20 mouse cellular contexts compared by ENCODE assay signal in the genomic region with DNA sequence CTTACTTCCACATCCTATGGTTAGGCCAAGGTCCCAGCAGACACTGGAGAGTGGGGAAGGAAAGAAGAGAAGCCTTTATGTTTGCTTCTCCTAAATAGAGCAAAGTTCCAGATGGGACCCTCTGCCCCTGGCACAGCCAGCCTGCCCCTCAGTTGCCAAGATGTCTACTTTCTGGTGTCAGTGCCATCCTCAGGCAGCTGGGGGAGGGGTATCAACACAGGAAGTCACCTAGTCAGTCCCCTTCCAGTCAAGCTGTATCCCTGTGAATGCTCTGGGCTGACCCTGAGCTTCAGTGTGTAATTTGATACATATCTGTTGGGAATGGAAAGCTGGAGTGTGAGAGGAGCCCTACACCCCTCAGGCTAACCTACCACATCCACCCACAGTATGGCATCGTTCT. TPM values are rescaled to one million over a fixed set of nuclear protein-coding genes. Genes with fewer than 3 reads are reported as not detected.
DNase-seq lines count a peak whose midpoint lies in the region; ATAC-seq and TF ChIP-seq lines count a peak whose summit lies in the region.
"Had no signal": no experiment of that assay in that cellular context is flagged by ENCODE, and none has a peak within 500 bp of the region (broad histone marks: within the 10 kb centered on the region; RNA-seq: fewer than 3 reads in every experiment).

No protein-coding gene starts in this region.

- peak overlapping the region; percentile 79 for H3K4me3 ChIP-seq in gastrocnemius, adult 2 months
- peak overlapping the region; percentile 56; the same call in 1 of the 2 replicates for H3K4me3 ChIP-seq in layer of hippocampus, adult 2 months
- 0 out of 2 replicates have a peak overlapping the region, but pooled peaks have one; percentile 57 for H3K4me3 ChIP-seq in intestine, postnatal 0 days (ENCODE audit: low read depth, low read length)
- no peak overlapping the region for H3K4me3 ChIP-seq in stomach, embryonic 15.5 days (replicated peaks)
- H3K4me3 ChIP-seq: liver, embryonic 15.5 days had no signal

- H3K9me3 ChIP-seq in intestine, postnatal 0 days (ENCODE audit: control insufficient read depth) = no peaks in the 10 kb centered on the region
- H3K9me3 ChIP-seq in stomach, embryonic 15.5 days = no peaks in the 10 kb centered on the region
- H3K9me3 ChIP-seq: embryonic facial prominence, embryonic 10.5 days; heart, embryonic 12.5 days; limb, embryonic 10.5 days; liver, embryonic 15.5 days; midbrain, embryonic 15.5 days had no signal

- peak overlapping the region; percentile 96; the same call in 1 of the 2 replicates for H3K4me2 ChIP-seq in intestine, postnatal 0 days (replicated peaks; ENCODE audit: low read depth)
- 0 out of 2 replicates have a peak overlapping the region, but pooled peaks have one; percentile 88 for H3K4me2 ChIP-seq in stomach, embryonic 15.5 days

- no peak for ATAC-seq in intestine, postnatal 0 days
- ATAC-seq in stomach, embryonic 15.5 days (ENCODE audit: insufficient read depth, low FRiP score, low read depth) = no peak
- ATAC-seq: forebrain, embryonic 16.5 days; midbrain, embryonic 15.5 days had no signal

- H3K9ac ChIP-seq in intestine, postnatal 0 days (ENCODE audit: low read depth, low read length) = no peak overlapping the region
- H3K9ac ChIP-seq in stomach, embryonic 15.5 days = no peak overlapping the region
- H3K9ac ChIP-seq: heart, embryonic 12.5 days; liver, embryonic 15.5 days had no signal

- H3K36me3 ChIP-seq in intestine, postnatal 0 days (ENCODE audit: control insufficient read depth, insufficient read depth) = no peaks in the 10 kb centered on the region
- no peaks in the 10 kb centered on the region for H3K36me3 ChIP-seq in stomach, embryonic 15.5 days
- H3K36me3 ChIP-seq: embryonic facial prominence, embryonic 10.5 days; heart, embryonic 12.5 days; limb, embryonic 10.5 days; liver, embryonic 15.5 days; midbrain, embryonic 15.5 days had no signal

- no peak for DNase-seq in gastrocnemius, adult 2 months
- no peak for DNase-seq in gastrocnemius, postnatal 4 days (ENCODE audit: low spot score in 2 of 2)
- DNase-seq in layer of hippocampus, adult 2 months (ENCODE audit: low spot score in 2 of 2) = no peak
- DNase-seq in layer of hippocampus, postnatal 14 days (ENCODE audit: low spot score in 2 of 2) = no peak
- no peak for DNase-seq in retina, postnatal 1 day
- DNase-seq: kidney, adult 9 months; kidney, postnatal 25 days; liver; lung, postnatal 4 days had no signal

- 56% methylated on average over 1 of the region's 1 CpGs for WGBS in intestine, postnatal 0 days
- 35% methylated on average over 1 of the region's 1 CpGs for WGBS in stomach, embryonic 15.5 days

- intact Hi-C loops in gastrocnemius, adult 2 months (cut with DNase I) = no loop called here

- 0 out of 2 replicates have a peak, but pooled peaks cover 3% of the 10 kb centered on the region for H3K27me3 ChIP-seq in intestine, postnatal 0 days (replicated peaks; ENCODE audit: control insufficient read depth, insufficient read depth, low read length)
- H3K27me3 ChIP-seq in stomach, embryonic 15.5 days (replicated peaks) = peaks cover 62% of the 10 kb centered on the region

- peak overlapping the region; percentile 79 for H3K27ac ChIP-seq in gastrocnemius, adult 2 months
- H3K27ac ChIP-seq in layer of hippocampus, adult 2 months = peak overlapping the region; percentile 77
- no peak overlapping the region for H3K27ac ChIP-seq in intestine, postnatal 0 days (ENCODE audit: low read depth, low read length)
- no peak overlapping the region for H3K27ac ChIP-seq in stomach, embryonic 15.5 days
- H3K27ac ChIP-seq: embryonic facial prominence, embryonic 10.5 days; limb, embryonic 10.5 days; liver, embryonic 15.5 days; midbrain, embryonic 15.5 days had no signal

- no peak for TF ChIP-seq CTCF in gastrocnemius, adult 2 months (IDR thresholded peaks at IDR 0.05)
- TF ChIP-seq CTCF in layer of hippocampus, adult 2 months (conservative IDR thresholded peaks at IDR 0.05) = no peak
- TF ChIP-seq CTCF in intestine, postnatal 0 days (IDR thresholded peaks at IDR 0.05; ENCODE audit: low read depth) = no peak

- H3K4me1 ChIP-seq in intestine, postnatal 0 days (replicated peaks; ENCODE audit: control insufficient read depth, insufficient read depth, low read length) = no peaks in the 10 kb centered on the region
- H3K4me1 ChIP-seq in stomach, embryonic 15.5 days = peaks cover 20% of the 10 kb centered on the region

RNA-seq across cellular contexts. Expression of a gene that starts 1.3 kb away (rescaled TPM):
- 1 to 10 TPM; 6.5 to 8.8 TPM for total RNA-seq in gastrocnemius, adult 2 months (2021)
- 10 to 100 TPM; 35.1 to 42.0 TPM for total RNA-seq in gastrocnemius, postnatal 4 days (2021)
- 10 to 100 TPM; 14.6 to 16.6 TPM for total RNA-seq in layer of hippocampus, adult 2 months (2021)
- 10 to 100 TPM; 22.3 to 23.4 TPM for total RNA-seq in layer of hippocampus, postnatal 14 days (2021)
- 33.9 and 38.1 TPM in 2 replicates for polyA plus RNA-seq in intestine, postnatal 0 days (2015; fragmentation: Nextera tagmentation; extraction: Ambion mirVana)
- 10.1 and 13.0 TPM in 2 replicates for polyA plus RNA-seq in stomach, embryonic 15.5 days (2015; fragmentation: Nextera tagmentation; extraction: Ambion mirVana)
- total RNA-seq: megakaryocyte-erythroid progenitor cell, adult 5-6 weeks had no signal
- polyA plus RNA-seq: hindbrain, embryonic 11.5 days; limb, embryonic 10.5 days had no signal

RNA-seq across cellular contexts. Expression of a gene that starts 2.1 kb away (rescaled TPM):
- total RNA-seq in gastrocnemius, adult 2 months (2021) = 10 to 100 TPM; 14.9 to 16.9 TPM
- total RNA-seq in gastrocnemius, postnatal 4 days (2021) = 10 to 100 TPM; 41.2 to 45.9 TPM
- 100 to 1,000 TPM; 429 to 433 TPM for total RNA-seq in layer of hippocampus, adult 2 months (2021)
- 100 to 1,000 TPM; 402 to 418 TPM for total RNA-seq in layer of hippocampus, postnatal 14 days (2021)
- 49.2 and 52.3 TPM in 2 replicates for polyA plus RNA-seq in intestine, postnatal 0 days (2015; fragmentation: Nextera tagmentation; extraction: Ambion mirVana)
- 47.0 and 49.6 TPM in 2 replicates for polyA plus RNA-seq in stomach, embryonic 15.5 days (2015; fragmentation: Nextera tagmentation; extraction: Ambion mirVana)
- total RNA-seq: megakaryocyte-erythroid progenitor cell, adult 5-6 weeks had no signal

RNA-seq across cellular contexts. Expression of a gene that starts 24.9 kb away (rescaled TPM):
- total RNA-seq in gastrocnemius, adult 2 months (2021) = not detected
- 1 to 10 TPM; 6.2 TPM for total RNA-seq in gastrocnemius, postnatal 4 days (2021)
- 1 to 10 TPM; 3.0 to 4.0 TPM for total RNA-seq in layer of hippocampus, adult 2 months (2021)
- total RNA-seq in layer of hippocampus, postnatal 14 days (2021) = 10 to 100 TPM; 11.9 to 15.3 TPM
- 112 and 129 TPM in 2 replicates for polyA plus RNA-seq in intestine, postnatal 0 days (2015; fragmentation: Nextera tagmentation; extraction: Ambion mirVana)
- 37.6 and 41.7 TPM in 2 replicates for polyA plus RNA-seq in stomach, embryonic 15.5 days (2015; fragmentation: Nextera tagmentation; extraction: Ambion mirVana)

RNA-seq across cellular contexts. Expression of a gene that starts 26.1 kb away (rescaled TPM):
- not detected for total RNA-seq in gastrocnemius, adult 2 months (2021)
- total RNA-seq in gastrocnemius, postnatal 4 days (2021) = under 1 TPM in 1 of 2 experiments, not detected in 1; 0.34 TPM
- under 1 TPM in 1 of 2 experiments, not detected in 1; 0.37 TPM for total RNA-seq in layer of hippocampus, adult 2 months (2021)
- total RNA-seq in layer of hippocampus, postnatal 14 days (2021) = under 1 TPM; 0.31 to 0.81 TPM
- polyA plus RNA-seq in intestine, postnatal 0 days (2015; fragmentation: Nextera tagmentation; extraction: Ambion mirVana) = 0.26 and 0.27 TPM in 2 replicates
- 0.17 and 0.30 TPM in 2 replicates for polyA plus RNA-seq in stomach, embryonic 15.5 days (2015; fragmentation: Nextera tagmentation; extraction: Ambion mirVana)
- total RNA-seq: adrenal gland, postnatal 25 days had no signal
- polyA plus RNA-seq: embryonic facial prominence, embryonic 10.5 days; forebrain, embryonic 16.5 days; heart, embryonic 12.5 days; limb, embryonic 10.5 days had no signal

RNA-seq across cellular contexts. Expression of a gene that starts 31.5 kb away (rescaled TPM):
- total RNA-seq in gastrocnemius, adult 2 months (2021) = 10 to 100 TPM; 15.1 to 15.3 TPM
- total RNA-seq in gastrocnemius, postnatal 4 days (2021) = 10 to 100 TPM; 12.7 to 13.8 TPM
- 100 to 1,000 TPM; 159 to 167 TPM for total RNA-seq in layer of hippocampus, adult 2 months (2021)
- total RNA-seq in layer of hippocampus, postnatal 14 days (2021) = 100 to 1,000 TPM; 140 to 141 TPM
- polyA plus RNA-seq in intestine, postnatal 0 days (2015; fragmentation: Nextera tagmentation; extraction: Ambion mirVana) = 1.1 and 1.3 TPM in 2 replicates
- 3.9 and 4.8 TPM in 2 replicates for polyA plus RNA-seq in stomach, embryonic 15.5 days (2015; fragmentation: Nextera tagmentation; extraction: Ambion mirVana)

Comparison
In these comparisons a context has a peak if more than half of its experiments do, and no peak if none do; other contexts are left out.
1. RNA of a gene that starts 24.9 kb away (total RNA-seq): 11.9 to 15.3 TPM in layer of hippocampus, postnatal 14 days, 6.2 TPM in gastrocnemius, postnatal 4 days and 3.0 to 4.0 TPM in layer of hippocampus, adult 2 months; not detected in gastrocnemius, adult 2 months; every median in the first group is over 4 times any median in the second.
2. H3K27ac ChIP-seq: peak in gastrocnemius, adult 2 months (single experiment) and layer of hippocampus, adult 2 months (single experiment); none in intestine, postnatal 0 days (single experiment) and stomach, embryonic 15.5 days (single experiment).
3. RNA of a gene that starts 2.1 kb away (total RNA-seq): 429 to 433 TPM in layer of hippocampus, adult 2 months and 402 to 418 TPM in layer of hippocampus, postnatal 14 days; 41.2 to 45.9 TPM in gastrocnemius, postnatal 4 days and 14.9 to 16.9 TPM in gastrocnemius, adult 2 months; every median in the first group is over 4 times any median in the second.